Mouse (Mus musculus): ENCODE measurements at regions not wholly inside any gene's neighbourhood (a gene's known extent, or its start where the extent isn't known, plus 50 kb on each side); places are given as distances from the start of the nearest gene placed in this dataset.

- H3K9ac ChIP-seq (ENCODE audit: low read length), result no peak overlapping the region
- no peaks in the 10 kb centered on the region for H3K36me3 ChIP-seq (ENCODE audit: control insufficient read depth, insufficient read depth, low read length)
- H3K4me3 ChIP-seq (ENCODE audit: low read depth, low read length), result no peak overlapping the region
- ATAC-seq (ENCODE audit: low FRiP score) (peak; percentile 55; the same call in 1 of the 2 replicates), DNase-seq (ENCODE audit: low spot score, missing footprints) (no peak)
- no peaks in the 10 kb centered on the region for H3K9me3 ChIP-seq (ENCODE audit: control insufficient read depth, low read length)
- H3K4me1 ChIP-seq (ENCODE audit: control insufficient read depth, insufficient read depth, low read length), result peaks cover 3% of the 10 kb centered on the region; the same call in 1 of the 2 replicates
- H3K27ac ChIP-seq (ENCODE audit: low read depth, low read length), result no peak overlapping the region
- no peaks in the 10 kb centered on the region for H3K27me3 ChIP-seq (ENCODE audit: control insufficient read depth, insufficient read depth, low read length)
- H3K4me2 ChIP-seq, result no peak overlapping the region
These were observed 241.3 kb downstream of the Car8 start for GRCm38 (mm10) chr4:7997575-7997953.

- no peak overlapping the region for H3K27ac ChIP-seq (ENCODE audit: low read depth, low read length)
- H3K4me2 ChIP-seq, result no peak overlapping the region
- no peak overlapping the region for H3K9ac ChIP-seq (ENCODE audit: low read length)
- no peaks in the 10 kb centered on the region for H3K9me3 ChIP-seq (ENCODE audit: control insufficient read depth, low read length)
- H3K4me3 ChIP-seq (ENCODE audit: low read depth, low read length), result no peak overlapping the region
- H3K36me3 ChIP-seq (ENCODE audit: control insufficient read depth, insufficient read depth, low read length), result no peaks in the 10 kb centered on the region
- no peaks in the 10 kb centered on the region for H3K27me3 ChIP-seq (ENCODE audit: control insufficient read depth, insufficient read depth, low read length)
- H3K4me1 ChIP-seq (ENCODE audit: control insufficient read depth, insufficient read depth, low read length), result peaks cover 3% of the 10 kb centered on the region; the same call in 1 of the 2 replicates
- 29% methylated on average over 6 of the region's 6 CpGs for WGBS
- DNase-seq (ENCODE audit: low spot score, missing footprints) (peak; percentile 86), ATAC-seq (ENCODE audit: low FRiP score) (peak; percentile 83)
These were observed 241.8 kb downstream of the Car8 start for GRCm38 (mm10) chr4:7996923-7997574.

DNA sequence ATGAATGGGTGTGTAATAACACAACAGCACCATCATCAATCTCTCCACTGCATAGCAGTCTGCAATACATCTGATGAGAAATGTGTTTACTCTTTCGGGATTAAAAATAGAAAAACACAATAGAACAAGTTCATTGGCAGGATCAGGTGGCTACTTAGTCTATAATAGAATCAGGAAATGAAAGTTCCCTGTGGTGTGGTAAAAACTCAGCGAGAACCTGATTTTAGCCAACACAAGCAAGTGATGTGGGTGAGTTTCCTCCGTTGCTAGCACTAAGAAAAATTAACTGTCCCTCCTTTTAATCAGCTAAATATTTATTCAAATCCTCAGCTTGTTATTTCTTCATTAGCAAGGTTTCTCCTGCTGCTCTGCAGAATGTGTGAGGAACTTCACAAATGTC is 245.9 kb downstream of the Car8 start:
- Histone ChIP-seq H3K9me3 (ENCODE audit: control insufficient read depth, low read length) (no peaks in the 10 kb centered on the region), H3K36me3 (ENCODE audit: control insufficient read depth, insufficient read depth, low read length) (no peaks in the 10 kb centered on the region), H3K4me3 (ENCODE audit: low read depth, low read length) (no peak overlapping the region), H3K27ac (ENCODE audit: low read depth, low read length) (no peak overlapping the region), H3K9ac (ENCODE audit: low read length) (no peak overlapping the region), H3K27me3 (ENCODE audit: control insufficient read depth, insufficient read depth, low read length) (no peaks in the 10 kb centered on the region), H3K4me1 (ENCODE audit: control insufficient read depth, insufficient read depth, low read length) (peaks cover 3% of the 10 kb centered on the region; the same call in 1 of the 2 replicates), H3K4me2 (no peak overlapping the region)
- WGBS, result 78% methylated on average over 3 of the region's 3 CpGs
- ATAC-seq (ENCODE audit: low FRiP score) (no peak), DNase-seq (ENCODE audit: low spot score, missing footprints) (no peak)

DNA sequence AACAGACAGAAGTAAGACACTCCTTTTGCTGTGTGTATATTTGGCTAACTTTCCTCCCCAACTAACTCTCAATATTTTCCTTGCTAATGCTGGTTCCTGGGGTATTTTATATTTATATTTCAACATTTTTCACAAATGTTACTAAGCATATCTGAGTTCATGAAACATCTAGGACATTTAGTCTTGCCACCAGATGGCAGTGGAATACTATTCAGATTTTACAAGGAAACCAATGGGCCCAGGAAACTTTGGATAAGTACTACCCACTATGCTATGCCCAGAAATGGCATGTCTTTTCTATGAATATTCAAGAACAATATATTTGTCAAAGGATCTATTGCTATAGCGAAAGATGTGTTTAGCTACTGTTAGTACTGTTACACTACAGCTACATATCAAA is 251.1 kb downstream of the Car8 start:
- H3K9me3 ChIP-seq (ENCODE audit: control insufficient read depth, low read length), result no peaks in the 10 kb centered on the region
- no peak overlapping the region for H3K4me3 ChIP-seq (ENCODE audit: low read depth, low read length)
- peaks cover 3% of the 10 kb centered on the region; the same call in 1 of the 2 replicates for H3K4me1 ChIP-seq (ENCODE audit: control insufficient read depth, insufficient read depth, low read length)
- ATAC-seq (ENCODE audit: low FRiP score) (no peak), DNase-seq (ENCODE audit: low spot score, missing footprints) (no peak)
- H3K9ac ChIP-seq (ENCODE audit: low read length), result no peak overlapping the region
- 80% methylated on average over 1 of the region's 1 CpGs for WGBS
- no peak overlapping the region for H3K4me2 ChIP-seq
- no peak overlapping the region for H3K27ac ChIP-seq (ENCODE audit: low read depth, low read length)
- no peaks in the 10 kb centered on the region for H3K27me3 ChIP-seq (ENCODE audit: control insufficient read depth, insufficient read depth, low read length)
- H3K36me3 ChIP-seq (ENCODE audit: control insufficient read depth, insufficient read depth, low read length), result no peaks in the 10 kb centered on the region

DNA sequence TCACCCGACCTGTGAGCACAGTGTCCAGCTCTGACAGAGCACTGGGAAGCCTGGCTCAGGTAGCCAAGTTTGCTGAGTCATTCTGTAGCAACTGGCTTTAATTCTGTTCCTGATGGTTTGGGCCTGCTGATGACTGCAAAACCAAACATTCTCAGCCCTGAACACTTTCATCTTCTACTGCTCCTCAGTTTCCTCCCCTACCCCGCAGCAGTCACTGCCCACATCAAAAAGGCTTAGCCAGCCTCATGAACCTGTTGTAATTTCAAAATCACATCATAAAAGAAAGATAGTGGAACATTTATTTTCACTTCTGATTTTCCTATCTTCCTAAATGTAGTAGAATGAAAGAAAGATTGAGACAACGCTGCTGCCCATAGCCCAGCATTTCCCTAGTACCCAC is 251.5 kb downstream of the Car8 start:
- WGBS, result 80% methylated on average over 3 of the region's 3 CpGs
- DNase-seq (ENCODE audit: low spot score, missing footprints), result no peak
- Histone ChIP-seq H3K4me2 (no peak overlapping the region), H3K36me3 (ENCODE audit: control insufficient read depth, insufficient read depth, low read length) (no peaks in the 10 kb centered on the region), H3K9me3 (ENCODE audit: control insufficient read depth, low read length) (no peaks in the 10 kb centered on the region), H3K27ac (ENCODE audit: low read depth, low read length) (no peak overlapping the region), H3K9ac (ENCODE audit: low read length) (no peak overlapping the region), H3K4me3 (ENCODE audit: low read depth, low read length) (no peak overlapping the region), H3K27me3 (ENCODE audit: control insufficient read depth, insufficient read depth, low read length) (no peaks in the 10 kb centered on the region), H3K4me1 (ENCODE audit: control insufficient read depth, insufficient read depth, low read length) (peaks cover 3% of the 10 kb centered on the region; the same call in 1 of the 2 replicates)
- ATAC-seq (ENCODE audit: low FRiP score), result no peak

- Histone ChIP-seq H3K27ac (ENCODE audit: low read depth, low read length) (no peak overlapping the region), H3K4me2 (no peak overlapping the region), H3K9me3 (ENCODE audit: control insufficient read depth, low read length) (no peaks in the 10 kb centered on the region), H3K36me3 (ENCODE audit: control insufficient read depth, insufficient read depth, low read length) (no peaks in the 10 kb centered on the region), H3K27me3 (ENCODE audit: control insufficient read depth, insufficient read depth, low read length) (no peaks in the 10 kb centered on the region), H3K9ac (ENCODE audit: low read length) (no peak overlapping the region), H3K4me1 (ENCODE audit: control insufficient read depth, insufficient read depth, low read length) (peaks cover 3% of the 10 kb centered on the region; the same call in 1 of the 2 replicates), H3K4me3 (ENCODE audit: low read depth, low read length) (no peak overlapping the region)
- ATAC-seq (ENCODE audit: low FRiP score), result peak; percentile 80
- DNase-seq (ENCODE audit: low spot score, missing footprints), result no peak
- WGBS, result 48% methylated on average over 6 of the region's 6 CpGs
These were observed 254.0 kb downstream of the Car8 start for GRCm38 (mm10) chr4:7984814-7985213.

GRCm38 (mm10) chr4:7979772-7980351 is 259.0 kb downstream of the Car8 start:
- H3K4me2 ChIP-seq, result no peak overlapping the region
- H3K27me3 ChIP-seq (ENCODE audit: control insufficient read depth, insufficient read depth, low read length), result no peaks in the 10 kb centered on the region
- no peak overlapping the region for H3K9ac ChIP-seq (ENCODE audit: low read length)
- H3K27ac ChIP-seq (ENCODE audit: low read depth, low read length), result no peak overlapping the region
- H3K4me1 ChIP-seq (ENCODE audit: control insufficient read depth, insufficient read depth, low read length), result peaks cover 2% of the 10 kb centered on the region; the same call in 1 of the 2 replicates
- no peak overlapping the region for H3K4me3 ChIP-seq (ENCODE audit: low read depth, low read length)
- WGBS, result 90% methylated on average over 12 of the region's 12 CpGs
- H3K9me3 ChIP-seq (ENCODE audit: control insufficient read depth, low read length), result no peaks in the 10 kb centered on the region
- ATAC-seq (ENCODE audit: low FRiP score), result no peak
- DNase-seq (ENCODE audit: low spot score, missing footprints), result no peak
- no peaks in the 10 kb centered on the region for H3K36me3 ChIP-seq (ENCODE audit: control insufficient read depth, insufficient read depth, low read length)

GRCm38 (mm10) chr4:7977661-7978444 is 261.0 kb downstream of the Car8 start:
- WGBS, result 71% methylated on average over 5 of the region's 5 CpGs

DNA sequence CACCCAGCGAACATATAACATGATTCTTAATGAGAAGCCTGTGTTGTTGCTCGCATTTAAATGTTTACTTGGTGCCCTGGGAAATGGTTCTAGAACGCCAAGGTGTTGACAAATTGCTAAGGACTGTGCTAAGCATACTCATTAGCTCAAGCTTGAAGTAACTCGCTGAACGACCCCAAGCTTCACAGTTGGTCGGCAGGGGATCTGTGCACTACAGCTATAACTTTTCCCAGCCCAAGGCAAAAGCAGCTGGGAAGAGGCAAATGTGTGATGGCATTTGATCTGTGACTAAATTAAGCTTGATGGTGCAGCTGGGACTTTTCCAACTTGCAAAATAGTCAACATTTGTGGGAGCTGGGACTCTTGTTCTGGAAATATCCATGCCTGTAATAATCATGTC is 268.6 kb downstream of the Car8 start:
- Histone ChIP-seq H3K27ac (ENCODE audit: low read depth, low read length) (no peak overlapping the region), H3K9ac (ENCODE audit: low read length) (no peak overlapping the region), H3K27me3 (ENCODE audit: control insufficient read depth, insufficient read depth, low read length) (no peaks in the 10 kb centered on the region), H3K4me3 (ENCODE audit: low read depth, low read length) (no peak overlapping the region), H3K36me3 (ENCODE audit: control insufficient read depth, insufficient read depth, low read length) (no peaks in the 10 kb centered on the region), H3K4me1 (ENCODE audit: control insufficient read depth, insufficient read depth, low read length) (no peaks in the 10 kb centered on the region), H3K9me3 (ENCODE audit: control insufficient read depth, low read length) (no peaks in the 10 kb centered on the region), H3K4me2 (no peak overlapping the region)
- no peak for DNase-seq (ENCODE audit: low spot score, missing footprints)
- 76% methylated on average over 6 of the region's 6 CpGs for WGBS
- ATAC-seq (ENCODE audit: low FRiP score), result no peak

More at GRCm38 (mm10) chr4:7977661-7978444, 261.0 kb downstream of the Car8 start:
- no peak overlapping the region for H3K27ac ChIP-seq (ENCODE audit: low read depth, low read length)
- H3K9ac ChIP-seq (ENCODE audit: low read length), result no peak overlapping the region
- DNase-seq (ENCODE audit: low spot score, missing footprints), result no peak
- no peak overlapping the region for H3K4me3 ChIP-seq (ENCODE audit: low read depth, low read length)
- no peaks in the 10 kb centered on the region for H3K36me3 ChIP-seq (ENCODE audit: control insufficient read depth, insufficient read depth, low read length)
- no peaks in the 10 kb centered on the region for H3K27me3 ChIP-seq (ENCODE audit: control insufficient read depth, insufficient read depth, low read length)
- H3K9me3 ChIP-seq (ENCODE audit: control insufficient read depth, low read length), result no peaks in the 10 kb centered on the region
- H3K4me2 ChIP-seq, result no peak overlapping the region
- no peak for ATAC-seq (ENCODE audit: low FRiP score)
- no peaks in the 10 kb centered on the region for H3K4me1 ChIP-seq (ENCODE audit: control insufficient read depth, insufficient read depth, low read length)

All from midbrain, embryonic 11.5 days (tissue).